Mouse (Mus musculus) heart, embryonic 10.5 days (tissue): ENCODE data around the gene Ptbp3. TPM values are rescaled to one million over a fixed set of nuclear protein-coding genes. Genes with fewer than 3 reads are reported as not detected.

Source experiments
- DNase-seq: peaks from one replicate; pipeline ENCODE4 v3.0.0-alpha.2; 2017; ENCODE audit warnings: low spot score
- H3K27ac ChIP-seq: fragments of 300-500 bp; sonication (generic); 2 replicates; pipeline ENCODE4 v1.5.1; 2016; ENCODE audit warnings: mild to moderate bottlenecking
- H3K27me3 ChIP-seq: fragments of 300-500 bp; sonication (generic); 2 replicates; pipeline ENCODE4 v1.6.1; 2016; ENCODE audit warnings: mild to moderate bottlenecking; ENCODE audit not compliant: poor library complexity, insufficient read depth, severe bottlenecking
- H3K36me3 ChIP-seq: fragments of 300-500 bp; sonication (generic); 2 replicates; pipeline ENCODE4 v1.6.1; 2016; ENCODE audit warnings: mild to moderate bottlenecking, moderate library complexity
- H3K4me1 ChIP-seq: fragments of 300-500 bp; sonication (generic); 2 replicates; pipeline ENCODE4 v1.6.1; 2016; ENCODE audit warnings: mild to moderate bottlenecking
- H3K4me3 ChIP-seq: fragments of 300-500 bp; sonication (generic); 2 replicates; pipeline ENCODE4 v1.5.1; 2016; ENCODE audit warnings: mild to moderate bottlenecking, moderate library complexity
- H3K9me3 ChIP-seq: fragments of 300-500 bp; sonication (generic); 2 replicates; pipeline ENCODE4 v1.6.1; 2016; ENCODE audit warnings: mild to moderate bottlenecking, moderate library complexity
- WGBS: fragments of 180-500 bp; shearing (Covaris S2); methylation state at CpG from one replicate; pipeline ENCODE4 v1.1.7; 2016; 5-methylcytosine and 5-hydroxymethylcytosine counted together
- polyA plus RNA-seq: library from polyadenylated mRNA; unstranded; fragments of >200 nt; fragmentation: Nextera tagmentation; extraction: Ambion mirVana; gene quantifications from 2 replicates; pipeline ENCODE4 v1.2.1, GENCODE M21; 2016

Ptbp3 gene
- polyA plus RNA-seq, 1 experiment from 2014 or later, result 41.3 TPM

- Histone ChIP-seq H3K4me3 (no peak overlapping the region), H3K4me1 (peaks cover 36% of the 10 kb centered on the region), H3K36me3 (no peaks in the 10 kb centered on the region), H3K27me3 (no peaks in the 10 kb centered on the region), H3K9me3 (no peaks in the 10 kb centered on the region), H3K27ac (0 out of 2 replicates have a peak overlapping the region, but pooled peaks have one; percentile 10)
- DNase-seq, result no peak
- whole genome bisulfite sequencing, result 54% methylated on average over 9 of the region's 9 CpGs
Measured at GRCm38 (mm10) chr4:59457941-59458340, 91.2 kb downstream of the Ptbp3 start.

GRCm38 (mm10) chr4:59457091-59457490 lies 92.1 kb downstream of the Ptbp3 start:
- no peak for DNase-seq
- no peaks in the 10 kb centered on the region for H3K27me3 ChIP-seq
- WGBS, result 86% methylated on average over 5 of the region's 5 CpGs
- no peak overlapping the region for H3K27ac ChIP-seq
- no peaks in the 10 kb centered on the region for H3K36me3 ChIP-seq
- H3K4me3 ChIP-seq, result no peak overlapping the region
- no peaks in the 10 kb centered on the region for H3K9me3 ChIP-seq
- H3K4me1 ChIP-seq, result peaks cover 29% of the 10 kb centered on the region

GRCm38 (mm10) chr4:59455465-59455864 lies 93.7 kb downstream of the Ptbp3 start:
- H3K36me3 ChIP-seq, result no peaks in the 10 kb centered on the region
- no peak overlapping the region for H3K4me3 ChIP-seq
- no peaks in the 10 kb centered on the region for H3K9me3 ChIP-seq
- H3K27ac ChIP-seq, result no peak overlapping the region
- 71% methylated on average over 2 of the region's 2 CpGs for WGBS
- no peaks in the 10 kb centered on the region for H3K27me3 ChIP-seq
- H3K4me1 ChIP-seq, result peaks cover 13% of the 10 kb centered on the region
- DNase-seq, result no peak

- 64% methylated on average over 3 of the region's 3 CpGs for WGBS
- no peaks in the 10 kb centered on the region for H3K36me3 ChIP-seq
- H3K27me3 ChIP-seq, result no peaks in the 10 kb centered on the region
- no peak overlapping the region for H3K4me3 ChIP-seq
- DNase-seq, result no peak
- no peaks in the 10 kb centered on the region for H3K4me1 ChIP-seq
- no peak overlapping the region for H3K27ac ChIP-seq
- H3K9me3 ChIP-seq, result no peaks in the 10 kb centered on the region
Measured at GRCm38 (mm10) chr4:59454046-59454445, 95.1 kb downstream of the Ptbp3 start.

GRCm38 (mm10) chr4:59452503-59452933 lies 96.6 kb downstream of the Ptbp3 start:
- H3K36me3 ChIP-seq, result no peaks in the 10 kb centered on the region
- no peak for DNase-seq
- no peaks in the 10 kb centered on the region for H3K4me1 ChIP-seq
- H3K9me3 ChIP-seq, result no peaks in the 10 kb centered on the region
- WGBS, result 83% methylated on average over 8 of the region's 8 CpGs
- no peak overlapping the region for H3K4me3 ChIP-seq
- H3K27me3 ChIP-seq, result no peaks in the 10 kb centered on the region
- H3K27ac ChIP-seq, result no peak overlapping the region

GRCm38 (mm10) chr4:59450906-59451305 lies 98.3 kb downstream of the Ptbp3 start:
- H3K27ac ChIP-seq, result no peak overlapping the region
- no peak for DNase-seq
- peaks cover 2% of the 10 kb centered on the region; the same call in 1 of the 2 replicates for H3K36me3 ChIP-seq
- no peaks in the 10 kb centered on the region for H3K4me1 ChIP-seq
- H3K27me3 ChIP-seq, result no peaks in the 10 kb centered on the region
- no peak overlapping the region for H3K4me3 ChIP-seq
- no peaks in the 10 kb centered on the region for H3K9me3 ChIP-seq
- 86% methylated on average over 3 of the region's 3 CpGs for WGBS

GRCm38 (mm10) chr4:59450234-59450854 lies 98.8 kb downstream of the Ptbp3 start:
- Histone ChIP-seq H3K27me3 (no peaks in the 10 kb centered on the region), H3K9me3 (no peaks in the 10 kb centered on the region), H3K36me3 (peaks cover 2% of the 10 kb centered on the region; the same call in 1 of the 2 replicates), H3K27ac (no peak overlapping the region), H3K4me3 (no peak overlapping the region), H3K4me1 (peaks cover 5% of the 10 kb centered on the region)
- no peak for DNase-seq
- WGBS, result 81% methylated on average over 6 of the region's 6 CpGs

- H3K4me1 ChIP-seq, result peaks cover 9% of the 10 kb centered on the region
- no peak overlapping the region for H3K27ac ChIP-seq
- WGBS, result 82% methylated on average over 1 of the region's 1 CpGs
- H3K9me3 ChIP-seq, result no peaks in the 10 kb centered on the region
- peak; percentile 35 for DNase-seq
- no peak overlapping the region for H3K4me3 ChIP-seq
- H3K27me3 ChIP-seq, result no peaks in the 10 kb centered on the region
- H3K36me3 ChIP-seq, result peaks cover 2% of the 10 kb centered on the region; the same call in 1 of the 2 replicates
Measured at GRCm38 (mm10) chr4:59447296-59447695, 101.9 kb downstream of the Ptbp3 start.

GRCm38 (mm10) chr4:59445516-59445915 lies 103.6 kb downstream of the Ptbp3 start:
- Histone ChIP-seq H3K4me3 (no peak overlapping the region), H3K9me3 (no peaks in the 10 kb centered on the region), H3K36me3 (peaks cover 2% of the 10 kb centered on the region; the same call in 1 of the 2 replicates), H3K27me3 (no peaks in the 10 kb centered on the region), H3K4me1 (peaks cover 10% of the 10 kb centered on the region), H3K27ac (peak overlapping the region; percentile 16; the same call in 1 of the 2 replicates)
- no peak for DNase-seq
- WGBS, result 20% methylated on average over 6 of the region's 6 CpGs

GRCm38 (mm10) chr4:59444994-59445393 lies 104.2 kb downstream of the Ptbp3 start:
- Histone ChIP-seq H3K36me3 (peaks cover 2% of the 10 kb centered on the region; the same call in 1 of the 2 replicates), H3K27ac (no peak overlapping the region), H3K4me1 (peaks cover 16% of the 10 kb centered on the region), H3K4me3 (no peak overlapping the region), H3K9me3 (no peaks in the 10 kb centered on the region), H3K27me3 (no peaks in the 10 kb centered on the region)
- no peak for DNase-seq
- 80% methylated on average over 3 of the region's 3 CpGs for WGBS

- H3K4me3 ChIP-seq, result no peak overlapping the region
- H3K9me3 ChIP-seq, result no peaks in the 10 kb centered on the region
- peaks cover 3% of the 10 kb centered on the region; the same call in 1 of the 2 replicates for H3K27me3 ChIP-seq
- DNase-seq, result no peak
- peaks cover 18% of the 10 kb centered on the region for H3K4me1 ChIP-seq
- H3K27ac ChIP-seq, result no peak overlapping the region
- WGBS, result 71% methylated on average over 4 of the region's 4 CpGs
- H3K36me3 ChIP-seq, result peaks cover 2% of the 10 kb centered on the region; the same call in 1 of the 2 replicates
Measured at GRCm38 (mm10) chr4:59444085-59444484, 105.1 kb downstream of the Ptbp3 start.

GRCm38 (mm10) chr4:59441265-59441664 lies 107.9 kb downstream of the Ptbp3 start:
- H3K27me3 ChIP-seq, result peaks cover 7% of the 10 kb centered on the region; the same call in 1 of the 2 replicates
- H3K27ac ChIP-seq, result no peak overlapping the region
- DNase-seq, result no peak
- no peaks in the 10 kb centered on the region for H3K9me3 ChIP-seq
- WGBS, result 59% methylated on average over 1 of the region's 1 CpGs
- no peaks in the 10 kb centered on the region for H3K36me3 ChIP-seq
- no peak overlapping the region for H3K4me3 ChIP-seq
- H3K4me1 ChIP-seq, result peaks cover 40% of the 10 kb centered on the region

- 25% methylated on average over 2 of the region's 2 CpGs for WGBS
- no peak overlapping the region for H3K4me3 ChIP-seq
- peaks cover 7% of the 10 kb centered on the region; the same call in 1 of the 2 replicates for H3K27me3 ChIP-seq
- DNase-seq, result peak; percentile 82
- H3K9me3 ChIP-seq, result no peaks in the 10 kb centered on the region
- peak overlapping the region; percentile 50; the same call in 1 of the 2 replicates for H3K27ac ChIP-seq
- peaks cover 32% of the 10 kb centered on the region for H3K4me1 ChIP-seq
- H3K36me3 ChIP-seq, result no peaks in the 10 kb centered on the region
Measured at GRCm38 (mm10) chr4:59439960-59440359, 109.2 kb downstream of the Ptbp3 start.
